Mouse (Mus musculus) layer of hippocampus, postnatal 25 days (tissue): ENCODE data around the gene Yrdc. TPM values are rescaled to one million over a fixed set of nuclear protein-coding genes. Genes with fewer than 3 reads are reported as not detected.

Experiments used
- total RNA-seq, 2 experiments: library from RNA; stranded (reverse); gene quantifications; 2 replicates each; pipeline ENCODE4 v1.2.3; 2021

Gene Yrdc
- total RNA-seq, 2 experiments from 2014 or later, result 31.6 to 32.3 TPM

Other genes starting within 250 kb of the Yrdc start
- gene 3100002H09Rik, start 239.9 kb upstream of the Yrdc start, total RNA-seq, result 1 to 10 TPM in 1 of 2 experiments, not detected in 1; 1.6 TPM
- gene Pou3f1, start 193.9 kb upstream of the Yrdc start, total RNA-seq, result 10 to 100 TPM; 46.3 to 49.8 TPM
- gene Utp11, start 157.1 kb upstream of the Yrdc start, total RNA-seq, result 10 to 100 TPM; 15.1 to 16.6 TPM
- 1 to 10 TPM; 2.3 to 2.8 TPM for gene Fhl3, start 150.0 kb upstream of the Yrdc start, total RNA-seq
- 10 to 100 TPM; 34.6 to 34.8 TPM for gene Sf3a3, start 135.9 kb upstream of the Yrdc start, total RNA-seq
- gene Inpp5b, start 108.8 kb upstream of the Yrdc start, total RNA-seq, result 10 to 100 TPM; 34.6 to 51.5 TPM
- 10 to 100 TPM; 26.4 to 28.8 TPM for gene Mtf1, start 48.6 kb upstream of the Yrdc start, total RNA-seq
- gene 1110065P20Rik, start 517 bp downstream of the Yrdc start, total RNA-seq, result 100 to 1,000 TPM in 1 of 2 experiments, 10 to 100 TPM in 1; 88.5 to 105 TPM
- gene Maneal, start 11.5 kb downstream of the Yrdc start, total RNA-seq, result 10 to 100 TPM; 50.0 to 53.1 TPM
- 10 to 100 TPM; 25.8 to 30.6 TPM for gene Epha10, start 30.2 kb downstream of the Yrdc start, total RNA-seq
- gene 9930104L06Rik, start 86.4 kb downstream of the Yrdc start, total RNA-seq, result 10 to 100 TPM; 20.1 to 20.4 TPM
- 1 to 10 TPM; 2.2 to 2.6 TPM for gene Cdca8, start 88.6 kb downstream of the Yrdc start, total RNA-seq
- 1 to 10 TPM; 7.4 to 7.9 TPM for gene Rspo1, start 135.8 kb downstream of the Yrdc start, total RNA-seq
- 10 to 100 TPM; 54.3 to 66.8 TPM for gene Gnl2, start 165.9 kb downstream of the Yrdc start, total RNA-seq
- gene Dnali1, start 215.0 kb downstream of the Yrdc start, total RNA-seq, result under 1 TPM; 0.37 to 0.73 TPM
- 10 to 100 TPM; 13.8 to 16.3 TPM for gene Snip1, start 216.0 kb downstream of the Yrdc start, total RNA-seq
- gene Meaf6, start 234.5 kb downstream of the Yrdc start, total RNA-seq, result 100 to 1,000 TPM; 116 to 120 TPM